Mouse (Mus musculus) hindbrain, embryonic 16.5 days (tissue): ENCODE measurements around the gene Slc26a3. TPM values are rescaled to one million over a fixed set of nuclear protein-coding genes. Genes with fewer than 3 reads are reported as not detected.
A peak's percentile ranks its signal among the peaks of the same experiment; 100 is the strongest.

ENCODE experiments used
- ATAC-seq: fragments of 200-750 bp; cut with Nextera tagmentation; 2 replicates; pipeline ENCODE4 v1.8.0; 2017; ENCODE audit warnings: moderate TSS enrichment, moderate library complexity
- H3K27ac ChIP-seq: fragments of 300-500 bp; sonication (generic); 2 replicates; pipeline ENCODE4 v1.5.1; 2014; ENCODE audit warnings: low read depth, mild to moderate bottlenecking, control low read depth, low read length, moderate library complexity
- H3K27me3 ChIP-seq: fragments of 300-500 bp; sonication (generic); replicated peaks from 2 replicates; pipeline ENCODE4 v1.6.1; 2014; ENCODE audit warnings: low read length; ENCODE audit not compliant: control insufficient read depth, insufficient read depth
- H3K36me3 ChIP-seq: fragments of 300-500 bp; sonication (generic); 2 replicates; pipeline ENCODE4 v1.6.1; 2014; ENCODE audit warnings: mild to moderate bottlenecking, low read length, moderate library complexity, mixed read lengths; ENCODE audit not compliant: control insufficient read depth, insufficient read depth
- H3K4me1 ChIP-seq: fragments of 300-500 bp; sonication (generic); 2 replicates; pipeline ENCODE4 v1.6.1; 2014; ENCODE audit warnings: low read depth, low read length; ENCODE audit not compliant: control insufficient read depth, insufficient read depth
- H3K4me2 ChIP-seq: fragments of 300-500 bp; sonication (generic); 2 replicates; pipeline ENCODE4 v1.6.1; 2014; ENCODE audit warnings: mild to moderate bottlenecking, low read length, control low read depth, moderate library complexity
- H3K4me3 ChIP-seq: fragments of 300-500 bp; sonication (generic); 2 replicates; pipeline ENCODE4 v1.5.1; 2014; ENCODE audit warnings: mild to moderate bottlenecking, low read length, control low read depth, moderate library complexity
- H3K9ac ChIP-seq: fragments of 300-500 bp; sonication (generic); 2 replicates; pipeline ENCODE4 v1.6.1; 2014; ENCODE audit warnings: low read depth, mild to moderate bottlenecking, control low read depth, low read length, moderate library complexity
- H3K9me3 ChIP-seq: fragments of 300-500 bp; sonication (generic); 2 replicates; pipeline ENCODE4 v1.6.1; 2014; ENCODE audit warnings: mild to moderate bottlenecking, low read length, moderate library complexity; ENCODE audit not compliant: control insufficient read depth
- WGBS: fragments of 180-500 bp; shearing (Covaris S2); extraction: QIAGEN DNeasy Blood & Tissue Kit; methylation state at CpG from one replicate; pipeline ENCODE4 v1.1.7; 2014; 5-methylcytosine and 5-hydroxymethylcytosine counted together
- polyA plus RNA-seq: library from polyadenylated mRNA; unstranded; fragments of >200 nt; fragmentation: Nextera tagmentation; extraction: Ambion mirVana; gene quantifications from 2 replicates; pipeline ENCODE4 v1.2.1, GENCODE M21; 2015

Slc26a3 gene
- polyA plus RNA-seq, 1 experiment from 2014 or later, result 0.11 TPM

DNA sequence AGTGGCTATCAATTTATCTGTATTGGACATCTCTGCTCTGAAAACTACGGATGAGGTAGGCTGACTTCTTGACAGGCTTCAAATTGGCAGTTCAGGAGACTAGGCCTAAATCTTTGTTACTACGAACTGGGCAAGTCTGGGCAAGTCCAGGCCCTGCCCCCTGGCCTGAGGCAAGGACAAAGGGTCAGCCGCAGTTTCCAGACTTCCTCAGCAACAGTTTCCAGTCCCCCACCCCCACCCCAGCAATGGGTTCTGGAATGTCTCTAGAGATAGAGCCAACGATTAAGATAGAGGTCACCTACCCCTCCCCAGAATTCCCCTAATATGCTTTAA is 15.4 kb upstream of the Slc26a3 start:
- Histone ChIP-seq H3K9ac (no peak overlapping the region), H3K9me3 (no peaks in the 10 kb centered on the region), H3K27me3 (no peaks in the 10 kb centered on the region), H3K36me3 (no peaks in the 10 kb centered on the region), H3K27ac (no peak overlapping the region), H3K4me2 (no peak overlapping the region), H3K4me3 (no peak overlapping the region), H3K4me1 (peaks cover 5% of the 10 kb centered on the region)
- 74% methylated on average over 4 of the region's 4 CpGs for WGBS
- ATAC-seq, result no peak

DNA sequence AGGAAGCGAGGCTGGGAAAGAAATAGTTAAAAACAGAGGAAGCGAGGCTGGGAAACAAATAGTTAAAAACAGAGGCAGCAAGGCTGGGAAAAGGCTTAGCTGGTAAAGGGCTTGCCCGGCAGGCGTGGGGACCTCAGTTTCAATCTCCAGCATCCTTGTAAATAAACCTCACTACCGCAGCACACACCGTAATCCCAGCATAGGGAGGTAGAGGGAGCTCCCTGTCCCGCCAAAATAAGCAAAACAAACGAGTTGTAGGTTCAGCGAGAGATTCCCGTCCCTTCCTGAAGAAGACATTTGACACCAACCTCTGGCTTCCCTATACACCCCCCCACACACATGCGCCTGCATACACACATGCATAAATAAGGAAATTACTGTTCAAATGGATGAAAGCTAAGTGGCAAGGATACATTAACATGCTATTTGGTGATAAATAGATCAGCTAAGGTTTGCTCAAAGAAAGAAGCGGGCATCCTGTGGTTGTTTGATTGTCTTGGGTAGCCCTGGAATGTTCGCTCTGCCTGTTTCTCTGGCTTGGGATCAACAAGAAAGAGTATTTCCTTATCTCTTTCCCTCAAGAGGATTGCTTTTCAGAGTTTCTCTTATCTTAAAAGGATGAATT is 14.2 kb upstream of the Slc26a3 start:
- Histone ChIP-seq H3K4me1 (peaks cover 5% of the 10 kb centered on the region), H3K27ac (no peak overlapping the region), H3K9ac (peak overlapping the region; percentile 27; the same call in 1 of the 2 replicates), H3K4me3 (peak overlapping the region; percentile 38), H3K36me3 (no peaks in the 10 kb centered on the region), H3K9me3 (no peaks in the 10 kb centered on the region), H3K27me3 (no peaks in the 10 kb centered on the region), H3K4me2 (peak overlapping the region; percentile 61)
- WGBS, result 14% methylated on average over 13 of the region's 13 CpGs
- peak; percentile 22; the same call in 1 of the 2 replicates for ATAC-seq

GRCm38 (mm10) chr12:31377241-31377640 is 13.4 kb upstream of the Slc26a3 start:
- 82% methylated on average over 11 of the region's 11 CpGs for WGBS
- H3K4me2 ChIP-seq, result no peak overlapping the region
- peaks cover 5% of the 10 kb centered on the region for H3K4me1 ChIP-seq
- no peaks in the 10 kb centered on the region for H3K9me3 ChIP-seq
- H3K27me3 ChIP-seq, result no peaks in the 10 kb centered on the region
- no peak for ATAC-seq
- H3K27ac ChIP-seq, result no peak overlapping the region
- H3K9ac ChIP-seq, result no peak overlapping the region
- H3K4me3 ChIP-seq, result no peak overlapping the region
- no peaks in the 10 kb centered on the region for H3K36me3 ChIP-seq

- H3K4me3 ChIP-seq, result no peak overlapping the region
- no peak overlapping the region for H3K4me2 ChIP-seq
- no peaks in the 10 kb centered on the region for H3K36me3 ChIP-seq
- no peak overlapping the region for H3K27ac ChIP-seq
- H3K27me3 ChIP-seq, result no peaks in the 10 kb centered on the region
- peak; percentile 42; the same call in 1 of the 2 replicates for ATAC-seq
- WGBS, result 10% methylated on average over 2 of the region's 2 CpGs
- H3K4me1 ChIP-seq, result peaks cover 3% of the 10 kb centered on the region
- H3K9me3 ChIP-seq, result no peaks in the 10 kb centered on the region
- H3K9ac ChIP-seq, result no peak overlapping the region
Observed at GRCm38 (mm10) chr12:31380878-31381277, 9.8 kb upstream of the Slc26a3 start.

DNA sequence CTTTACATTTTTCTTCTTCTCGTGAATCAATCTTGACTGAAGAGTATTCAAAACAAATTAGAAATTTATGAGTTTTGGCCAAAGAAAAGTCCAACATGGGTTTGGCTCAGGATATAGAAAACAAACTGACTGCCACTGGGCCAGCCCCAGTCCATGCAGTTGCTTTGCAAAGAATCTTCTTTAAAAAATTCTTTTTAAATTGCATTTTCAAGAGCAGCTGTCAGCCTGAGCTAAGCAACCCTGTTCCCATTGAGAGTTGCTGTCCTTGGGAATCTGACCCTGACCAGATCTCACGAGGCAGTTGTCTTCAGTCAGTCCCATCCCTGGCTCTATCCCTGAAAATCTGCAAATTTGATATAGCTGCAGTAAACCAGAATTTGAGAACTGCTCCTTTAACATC is 8.2 kb upstream of the Slc26a3 start:
- H3K9me3 ChIP-seq, result no peaks in the 10 kb centered on the region
- WGBS, result 74% methylated on average over 2 of the region's 2 CpGs

GRCm38 (mm10) chr12:31387303-31387702 is 3.4 kb upstream of the Slc26a3 start:
- Histone ChIP-seq H3K36me3 (no peaks in the 10 kb centered on the region), H3K4me1 (no peaks in the 10 kb centered on the region), H3K9me3 (no peaks in the 10 kb centered on the region), H3K4me3 (no peak overlapping the region), H3K27me3 (no peaks in the 10 kb centered on the region), H3K4me2 (no peak overlapping the region), H3K27ac (no peak overlapping the region), H3K9ac (no peak overlapping the region)
- no peak for ATAC-seq
- 64% methylated on average over 3 of the region's 3 CpGs for WGBS

More for the DNA sequence above, 8.2 kb upstream of the Slc26a3 start:
- Histone ChIP-seq H3K4me2 (no peak overlapping the region), H3K9ac (no peak overlapping the region), H3K27ac (no peak overlapping the region), H3K36me3 (no peaks in the 10 kb centered on the region), H3K27me3 (no peaks in the 10 kb centered on the region), H3K4me3 (no peak overlapping the region), H3K4me1 (no peaks in the 10 kb centered on the region)
- no peak for ATAC-seq

DNA sequence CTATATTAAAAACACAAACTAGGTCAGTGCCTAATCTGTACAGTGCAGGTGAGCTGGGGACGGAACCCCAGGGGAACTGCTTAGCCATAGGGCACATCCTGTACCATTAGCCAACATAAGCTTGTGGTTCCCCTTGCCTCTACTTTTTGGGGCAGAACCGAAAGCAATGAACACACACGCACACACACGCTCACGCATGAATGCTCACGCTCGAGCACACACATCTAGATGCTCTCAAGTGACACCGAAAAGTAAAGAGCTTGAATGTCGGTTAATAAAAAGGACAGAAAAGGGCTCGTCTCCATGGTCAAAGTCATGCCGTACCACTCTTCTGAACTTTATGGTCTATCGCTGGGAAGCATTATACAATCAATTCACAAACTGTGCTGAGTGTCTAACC is 1.0 kb downstream of the Slc26a3 start:
- no peaks in the 10 kb centered on the region for H3K36me3 ChIP-seq
- no peak for ATAC-seq
- no peak overlapping the region for H3K27ac ChIP-seq
- H3K9ac ChIP-seq, result no peak overlapping the region
- no peak overlapping the region for H3K4me3 ChIP-seq
- H3K9me3 ChIP-seq, result no peaks in the 10 kb centered on the region
- H3K4me2 ChIP-seq, result no peak overlapping the region
- H3K4me1 ChIP-seq, result no peaks in the 10 kb centered on the region
- 93% methylated on average over 12 of the region's 12 CpGs for WGBS
- H3K27me3 ChIP-seq, result no peaks in the 10 kb centered on the region

GRCm38 (mm10) chr12:31395895-31396294 is 5.2 kb downstream of the Slc26a3 start:
- H3K4me2 ChIP-seq, result no peak overlapping the region
- H3K4me1 ChIP-seq, result no peaks in the 10 kb centered on the region
- WGBS, result 90% methylated on average over 1 of the region's 1 CpGs
- H3K9me3 ChIP-seq, result no peaks in the 10 kb centered on the region
- ATAC-seq, result no peak
- H3K36me3 ChIP-seq, result no peaks in the 10 kb centered on the region
- H3K27ac ChIP-seq, result no peak overlapping the region
- no peak overlapping the region for H3K4me3 ChIP-seq
- no peaks in the 10 kb centered on the region for H3K27me3 ChIP-seq
- no peak overlapping the region for H3K9ac ChIP-seq

- no peak overlapping the region for H3K9ac ChIP-seq
- H3K4me3 ChIP-seq, result no peak overlapping the region
- WGBS, result 86% methylated on average over 4 of the region's 4 CpGs
- no peaks in the 10 kb centered on the region for H3K9me3 ChIP-seq
- no peaks in the 10 kb centered on the region for H3K27me3 ChIP-seq
- no peaks in the 10 kb centered on the region for H3K36me3 ChIP-seq
- H3K27ac ChIP-seq, result no peak overlapping the region
- ATAC-seq, result no peak
- no peak overlapping the region for H3K4me2 ChIP-seq
- H3K4me1 ChIP-seq, result no peaks in the 10 kb centered on the region
Observed at GRCm38 (mm10) chr12:31397709-31398108, 7.0 kb downstream of the Slc26a3 start.

DNA sequence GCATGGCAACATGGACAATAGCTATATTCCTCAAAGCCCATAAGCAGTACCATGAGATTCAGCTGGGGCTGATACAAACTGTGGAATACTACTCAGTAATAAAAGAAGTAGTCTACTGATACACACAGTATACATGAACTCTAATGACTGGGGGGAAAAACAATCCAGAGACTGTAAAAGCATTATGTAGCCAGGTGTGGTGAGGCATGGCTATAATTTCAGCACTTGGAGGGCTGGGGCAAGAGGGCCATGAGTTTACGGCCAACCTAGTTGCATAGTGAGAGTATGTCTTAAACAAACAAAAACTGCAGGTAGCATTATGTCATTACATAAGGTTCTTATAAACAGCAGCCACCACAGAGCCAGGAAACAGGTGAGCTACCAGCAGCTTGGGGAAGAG is 10.2 kb downstream of the Slc26a3 start:
- H3K9me3 ChIP-seq, result no peaks in the 10 kb centered on the region
- 77% methylated on average over 1 of the region's 1 CpGs for WGBS
- ATAC-seq, result no peak
- H3K27me3 ChIP-seq, result no peaks in the 10 kb centered on the region
- no peak overlapping the region for H3K4me3 ChIP-seq
- no peaks in the 10 kb centered on the region for H3K4me1 ChIP-seq
- H3K36me3 ChIP-seq, result no peaks in the 10 kb centered on the region
- no peak overlapping the region for H3K4me2 ChIP-seq
- no peak overlapping the region for H3K9ac ChIP-seq
- no peak overlapping the region for H3K27ac ChIP-seq
